Mouse (Mus musculus): ENCODE results near the gene Rps8.

- TF ChIP-seq POLR2A (IDR thresholded peaks at IDR 0.05; ENCODE audit: control insufficient read depth, low read depth, low read length) (no peak), CTCF (IDR thresholded peaks at IDR 0.05; ENCODE audit: control insufficient read depth, insufficient read depth, insufficient replicate concordance, low read depth, low read length) (no peak)
These were observed 32.4 kb downstream of the Rps8 start for GRCm38 (mm10) chr4:117123546-117124217.

Measured in testis, adult 2 months (tissue).